Mouse (Mus musculus) hindbrain, embryonic 16.5 days (tissue): ENCODE data around the gene Gm28048. TPM values are rescaled to one million over a fixed set of nuclear protein-coding genes. Genes with fewer than 3 reads are reported as not detected.

Experiments used
- ATAC-seq: fragments of 200-750 bp; cut with Nextera tagmentation; 2 replicates; pipeline ENCODE4 v1.8.0; 2017; ENCODE audit warnings: moderate TSS enrichment, moderate library complexity
- H3K27ac ChIP-seq: fragments of 300-500 bp; sonication (generic); 2 replicates; pipeline ENCODE4 v1.5.1; 2014; ENCODE audit warnings: low read depth, mild to moderate bottlenecking, control low read depth, low read length, moderate library complexity
- H3K27me3 ChIP-seq: fragments of 300-500 bp; sonication (generic); replicated peaks from 2 replicates; pipeline ENCODE4 v1.6.1; 2014; ENCODE audit warnings: low read length; ENCODE audit not compliant: control insufficient read depth, insufficient read depth
- H3K36me3 ChIP-seq: fragments of 300-500 bp; sonication (generic); 2 replicates; pipeline ENCODE4 v1.6.1; 2014; ENCODE audit warnings: mild to moderate bottlenecking, low read length, moderate library complexity, mixed read lengths; ENCODE audit not compliant: control insufficient read depth, insufficient read depth
- H3K4me1 ChIP-seq: fragments of 300-500 bp; sonication (generic); 2 replicates; pipeline ENCODE4 v1.6.1; 2014; ENCODE audit warnings: low read depth, low read length; ENCODE audit not compliant: control insufficient read depth, insufficient read depth
- H3K4me2 ChIP-seq: fragments of 300-500 bp; sonication (generic); 2 replicates; pipeline ENCODE4 v1.6.1; 2014; ENCODE audit warnings: mild to moderate bottlenecking, low read length, control low read depth, moderate library complexity
- H3K4me3 ChIP-seq: fragments of 300-500 bp; sonication (generic); 2 replicates; pipeline ENCODE4 v1.5.1; 2014; ENCODE audit warnings: mild to moderate bottlenecking, low read length, control low read depth, moderate library complexity
- H3K9ac ChIP-seq: fragments of 300-500 bp; sonication (generic); 2 replicates; pipeline ENCODE4 v1.6.1; 2014; ENCODE audit warnings: low read depth, mild to moderate bottlenecking, control low read depth, low read length, moderate library complexity
- H3K9me3 ChIP-seq: fragments of 300-500 bp; sonication (generic); 2 replicates; pipeline ENCODE4 v1.6.1; 2014; ENCODE audit warnings: mild to moderate bottlenecking, low read length, moderate library complexity; ENCODE audit not compliant: control insufficient read depth
- WGBS: fragments of 180-500 bp; shearing (Covaris S2); extraction: QIAGEN DNeasy Blood & Tissue Kit; methylation state at CpG from one replicate; pipeline ENCODE4 v1.1.7; 2014; 5-methylcytosine and 5-hydroxymethylcytosine counted together
- polyA plus RNA-seq: library from polyadenylated mRNA; unstranded; fragments of >200 nt; fragmentation: Nextera tagmentation; extraction: Ambion mirVana; gene quantifications from 2 replicates; pipeline ENCODE4 v1.2.1, GENCODE M21; 2015

Gm28048 gene
- polyA plus RNA-seq, 1 experiment from 2014 or later, result 5.4 TPM

DNA sequence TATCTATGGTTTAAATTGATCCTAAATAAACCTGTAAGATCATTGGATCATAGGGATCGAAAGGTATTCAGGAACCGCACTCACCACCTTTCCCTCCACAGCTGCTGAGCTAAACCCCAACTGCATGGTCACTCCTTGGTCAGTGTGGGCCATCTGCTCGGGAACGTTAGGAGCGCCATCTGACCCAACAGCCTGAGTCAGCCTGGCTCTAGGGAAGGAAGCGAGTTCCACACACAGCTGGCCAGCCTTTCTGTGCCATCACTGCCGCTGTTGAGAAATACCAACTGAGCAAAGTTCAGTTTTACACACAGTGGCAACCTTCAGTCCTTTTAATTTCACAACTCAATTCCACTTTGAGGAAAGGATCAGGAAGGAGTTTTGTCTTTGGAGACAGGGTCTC lies 90.0 kb downstream of the Gm28048 start:
- no peaks in the 10 kb centered on the region for H3K4me1 ChIP-seq
- H3K27ac ChIP-seq, result no peak overlapping the region
- no peaks in the 10 kb centered on the region for H3K36me3 ChIP-seq
- no peak for ATAC-seq
- H3K4me3 ChIP-seq, result no peak overlapping the region
- no peaks in the 10 kb centered on the region; the same call in 1 of the 2 replicates for H3K9me3 ChIP-seq
- no peak overlapping the region for H3K4me2 ChIP-seq
- no peaks in the 10 kb centered on the region for H3K27me3 ChIP-seq
- no peak overlapping the region for H3K9ac ChIP-seq
- WGBS, result 95% methylated on average over 7 of the region's 7 CpGs

DNA sequence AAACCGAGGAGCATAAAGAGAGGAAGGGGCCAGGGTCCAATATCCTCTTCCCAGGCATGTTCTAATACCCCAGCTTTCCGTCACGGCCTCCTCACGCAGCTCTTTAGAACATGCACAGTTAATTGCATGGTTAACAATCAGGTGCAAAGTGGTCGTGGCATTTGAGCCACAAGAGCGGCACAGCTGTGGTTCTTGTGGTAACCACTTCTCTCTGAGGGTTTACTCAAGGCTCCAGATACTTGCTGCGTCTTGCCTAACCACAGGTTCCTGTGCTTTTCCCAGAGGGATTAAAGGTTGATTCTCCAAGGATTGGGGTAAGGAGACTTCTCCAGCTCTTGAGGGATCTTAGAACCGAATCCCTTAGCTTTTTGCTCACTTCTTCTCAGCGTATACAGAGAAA lies 90.6 kb downstream of the Gm28048 start:
- no peaks in the 10 kb centered on the region for H3K4me1 ChIP-seq
- no peaks in the 10 kb centered on the region for H3K36me3 ChIP-seq
- no peaks in the 10 kb centered on the region; the same call in 1 of the 2 replicates for H3K9me3 ChIP-seq
- H3K9ac ChIP-seq, result no peak overlapping the region
- H3K27me3 ChIP-seq, result no peaks in the 10 kb centered on the region
- WGBS, result 86% methylated on average over 9 of the region's 9 CpGs
- no peak overlapping the region for H3K4me2 ChIP-seq
- ATAC-seq, result no peak
- H3K4me3 ChIP-seq, result no peak overlapping the region
- H3K27ac ChIP-seq, result no peak overlapping the region

DNA sequence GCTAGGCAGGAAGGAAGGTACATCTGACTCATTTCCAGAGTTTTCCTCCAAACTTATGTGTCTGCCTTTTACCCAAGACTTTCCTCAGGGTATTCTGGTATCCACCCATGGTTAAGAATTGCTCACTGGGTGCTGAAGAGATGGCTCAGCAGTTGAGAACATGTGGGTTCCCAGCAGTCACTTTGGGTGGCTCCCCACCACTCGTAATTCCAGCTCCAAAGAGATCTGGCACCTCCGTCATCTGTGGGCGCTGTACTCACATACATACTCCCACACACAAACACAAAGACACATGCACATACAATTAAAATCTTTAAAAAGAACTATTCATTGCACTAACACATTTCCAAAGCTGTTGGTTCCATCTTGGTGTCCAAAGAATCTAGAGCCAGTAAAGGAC lies 92.7 kb downstream of the Gm28048 start:
- WGBS, result 98% methylated on average over 3 of the region's 3 CpGs
- Histone ChIP-seq H3K27ac (no peak overlapping the region), H3K36me3 (no peaks in the 10 kb centered on the region), H3K9ac (no peak overlapping the region), H3K27me3 (no peaks in the 10 kb centered on the region), H3K4me2 (no peak overlapping the region), H3K4me1 (no peaks in the 10 kb centered on the region), H3K9me3 (no peaks in the 10 kb centered on the region; the same call in 1 of the 2 replicates), H3K4me3 (no peak overlapping the region)
- ATAC-seq, result no peak

DNA sequence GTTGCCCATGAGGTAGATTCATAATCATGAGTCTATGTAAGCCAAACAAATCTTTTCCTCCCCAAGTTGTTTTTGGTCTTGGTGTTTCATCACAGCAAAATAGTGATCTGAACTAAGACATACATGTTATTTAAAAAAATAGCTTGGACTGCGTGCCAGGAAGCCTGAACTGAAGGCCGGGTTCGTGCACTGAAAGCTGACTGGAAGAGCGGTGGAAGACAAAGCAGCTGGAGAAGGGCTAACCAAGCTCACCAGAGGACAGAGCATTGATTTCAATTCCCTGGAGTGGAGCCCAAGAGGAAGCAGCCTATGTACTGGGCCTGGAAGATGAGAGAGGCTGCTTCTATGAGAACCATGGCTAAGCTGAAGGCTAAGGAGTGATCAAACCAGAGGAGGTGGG lies 94.9 kb downstream of the Gm28048 start:
- no peak for ATAC-seq
- H3K9me3 ChIP-seq, result no peaks in the 10 kb centered on the region
- H3K36me3 ChIP-seq, result no peaks in the 10 kb centered on the region
- H3K4me2 ChIP-seq, result no peak overlapping the region
- no peak overlapping the region for H3K4me3 ChIP-seq
- no peak overlapping the region for H3K9ac ChIP-seq
- no peak overlapping the region for H3K27ac ChIP-seq
- 94% methylated on average over 4 of the region's 4 CpGs for WGBS
- no peaks in the 10 kb centered on the region for H3K27me3 ChIP-seq
- H3K4me1 ChIP-seq, result no peaks in the 10 kb centered on the region

DNA sequence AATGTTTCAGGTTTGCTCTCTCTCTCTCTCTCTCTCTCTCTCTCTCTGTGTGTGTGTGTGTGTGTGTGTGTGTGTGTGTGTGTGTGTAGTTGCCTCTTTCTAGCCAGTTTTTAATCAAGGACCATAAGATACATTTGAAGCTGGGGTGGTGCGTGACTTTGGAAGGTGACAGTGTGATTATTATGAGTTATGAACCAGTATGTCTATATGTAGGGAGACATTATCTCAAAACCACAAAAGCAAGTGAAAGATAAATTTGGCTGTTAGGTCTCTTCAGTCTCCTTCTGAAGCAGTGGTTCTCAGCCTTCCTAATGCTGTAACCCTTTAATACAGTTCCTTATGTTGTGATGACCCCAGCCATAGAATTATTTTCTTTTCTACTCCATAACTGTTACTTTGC lies 96.5 kb downstream of the Gm28048 start:
- Histone ChIP-seq H3K27me3 (no peaks in the 10 kb centered on the region), H3K9me3 (no peaks in the 10 kb centered on the region), H3K4me3 (no peak overlapping the region), H3K4me2 (no peak overlapping the region), H3K36me3 (no peaks in the 10 kb centered on the region), H3K4me1 (no peaks in the 10 kb centered on the region), H3K9ac (no peak overlapping the region), H3K27ac (no peak overlapping the region)
- no peak for ATAC-seq
- 92% methylated on average over 1 of the region's 1 CpGs for WGBS

DNA sequence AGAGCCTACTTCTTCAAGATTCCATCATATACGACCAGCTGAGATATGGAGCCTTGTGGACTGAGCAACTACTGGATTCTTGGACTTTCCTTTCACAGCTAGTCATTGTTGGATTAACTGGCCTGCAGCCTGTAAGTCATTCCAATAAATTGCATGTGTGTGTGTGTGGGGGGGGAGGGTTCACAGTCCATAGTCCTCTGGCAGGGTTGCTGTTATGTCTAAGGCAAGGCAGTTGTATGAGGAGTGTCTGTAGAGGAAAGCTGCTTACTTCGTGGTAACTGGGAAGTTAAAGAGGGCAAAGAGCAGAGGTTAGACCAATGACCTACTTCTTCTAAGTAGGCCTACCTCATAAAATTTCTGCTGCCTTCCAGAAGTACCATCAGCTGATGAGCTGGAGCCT lies 98.2 kb downstream of the Gm28048 start:
- Histone ChIP-seq H3K36me3 (no peaks in the 10 kb centered on the region), H3K9ac (no peak overlapping the region), H3K4me3 (no peak overlapping the region), H3K9me3 (no peaks in the 10 kb centered on the region), H3K4me2 (no peak overlapping the region), H3K27ac (no peak overlapping the region), H3K27me3 (no peaks in the 10 kb centered on the region), H3K4me1 (no peaks in the 10 kb centered on the region)
- 81% methylated on average over 2 of the region's 2 CpGs for WGBS
- no peak for ATAC-seq

DNA sequence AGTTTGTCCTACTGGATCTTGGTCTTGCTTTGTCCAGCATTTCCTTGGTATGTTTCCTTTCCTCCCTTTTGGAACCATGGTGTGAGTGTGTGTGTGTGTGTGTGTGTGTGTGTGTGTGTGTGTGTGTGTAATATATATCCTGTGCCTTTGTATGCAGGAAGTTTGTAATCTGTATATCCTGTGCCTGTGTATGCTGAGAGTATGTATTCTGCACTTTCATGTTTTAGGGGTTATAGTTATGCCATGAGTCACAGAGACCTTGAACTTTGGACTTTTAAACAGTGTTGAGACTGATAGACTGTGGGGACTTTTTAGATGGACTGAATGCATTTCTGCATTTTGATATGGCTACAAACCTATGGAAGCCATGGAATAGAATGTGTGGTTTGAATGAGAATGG lies 99.0 kb downstream of the Gm28048 start:
- no peak overlapping the region for H3K27ac ChIP-seq
- H3K4me2 ChIP-seq, result no peak overlapping the region
- no peaks in the 10 kb centered on the region for H3K27me3 ChIP-seq
- H3K36me3 ChIP-seq, result no peaks in the 10 kb centered on the region
- ATAC-seq, result no peak
- H3K4me3 ChIP-seq, result no peak overlapping the region
- H3K9ac ChIP-seq, result no peak overlapping the region
- H3K4me1 ChIP-seq, result no peaks in the 10 kb centered on the region
- H3K9me3 ChIP-seq, result no peaks in the 10 kb centered on the region

DNA sequence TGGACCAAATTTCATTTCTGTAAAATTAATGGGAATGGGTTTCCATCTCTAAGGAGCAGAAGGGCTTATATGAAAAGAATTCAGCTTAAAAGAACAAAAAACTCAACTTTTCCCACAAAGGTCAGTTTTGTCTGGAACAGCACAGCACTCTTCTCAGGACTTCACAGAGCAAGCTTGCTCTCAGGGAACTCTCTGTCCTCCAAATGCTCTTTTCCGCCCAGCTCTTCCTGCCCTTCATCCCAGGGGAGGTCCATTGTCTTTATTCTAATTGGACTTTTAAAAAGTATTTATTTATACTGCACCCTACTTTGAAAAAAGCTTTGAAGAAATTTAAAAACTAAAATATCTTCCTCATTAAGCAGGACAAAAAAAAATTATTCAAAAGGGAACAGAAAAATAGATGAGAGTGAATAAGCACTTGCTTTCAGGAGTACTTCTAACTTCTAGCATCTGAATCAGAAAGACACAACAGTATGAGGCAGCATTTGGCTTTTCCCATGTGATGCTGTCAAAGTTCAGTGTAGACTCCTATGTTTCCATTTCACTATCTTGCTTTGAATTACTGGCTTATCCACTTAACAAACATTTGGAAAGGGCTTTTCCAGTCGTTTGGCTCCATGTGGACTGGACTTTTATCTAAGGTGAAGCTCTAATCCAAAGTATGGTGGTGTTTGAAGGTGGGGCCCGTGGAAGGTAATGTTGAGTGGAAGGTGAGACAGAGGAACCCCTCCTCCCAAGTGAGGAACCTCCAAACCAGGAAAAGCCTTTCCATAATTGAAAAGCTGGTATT lies 101.3 kb downstream of the Gm28048 start:
- no peak overlapping the region for H3K27ac ChIP-seq
- no peaks in the 10 kb centered on the region for H3K9me3 ChIP-seq
- H3K9ac ChIP-seq, result no peak overlapping the region
- peaks cover under 1% of the 10 kb centered on the region; the same call in 1 of the 2 replicates for H3K4me1 ChIP-seq
- H3K4me2 ChIP-seq, result no peak overlapping the region
- ATAC-seq, result no peak
- WGBS, result 77% methylated on average over 3 of the region's 3 CpGs
- no peaks in the 10 kb centered on the region for H3K36me3 ChIP-seq
- H3K4me3 ChIP-seq, result no peak overlapping the region
- no peaks in the 10 kb centered on the region for H3K27me3 ChIP-seq

DNA sequence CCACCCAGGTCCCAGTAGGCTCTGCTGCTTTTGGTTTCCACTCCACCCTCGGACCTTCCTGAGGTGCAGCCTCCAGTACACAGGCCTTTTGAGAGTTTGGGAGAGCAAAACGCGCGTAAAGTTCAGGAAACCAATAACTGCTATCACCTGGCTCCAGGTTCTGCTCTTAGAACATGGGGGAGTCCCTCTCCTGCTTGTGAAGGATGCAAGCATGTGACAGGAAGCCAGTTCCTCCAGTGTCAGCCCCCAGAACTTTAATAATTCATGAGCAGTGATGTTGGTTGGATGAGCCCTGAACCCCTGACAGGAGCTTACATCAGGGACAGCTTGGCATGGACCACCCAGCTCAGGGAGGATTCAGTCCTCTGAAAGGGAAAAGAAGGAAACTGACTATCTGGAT lies 102.2 kb downstream of the Gm28048 start:
- H3K4me1 ChIP-seq, result peaks cover 7% of the 10 kb centered on the region
- no peaks in the 10 kb centered on the region for H3K36me3 ChIP-seq
- H3K4me3 ChIP-seq, result no peak overlapping the region
- no peaks in the 10 kb centered on the region for H3K27me3 ChIP-seq
- no peak overlapping the region for H3K4me2 ChIP-seq
- no peak for ATAC-seq
- 84% methylated on average over 4 of the region's 4 CpGs for WGBS
- no peaks in the 10 kb centered on the region for H3K9me3 ChIP-seq
- no peak overlapping the region for H3K9ac ChIP-seq
- no peak overlapping the region for H3K27ac ChIP-seq
